Mouse (Mus musculus) liver, postnatal 0 days (tissue): Measurements from ENCODE around the gene Gpr143. TPM values are rescaled to one million over a fixed set of nuclear protein-coding genes. Genes with fewer than 3 reads are reported as not detected.
A peak's percentile ranks its signal among the peaks of the same experiment; 100 is the strongest.

ENCODE experiments used
- ATAC-seq: fragments of 200-750 bp; cut with Nextera tagmentation; 2 replicates; pipeline ENCODE4 v1.8.0; 2017; ENCODE audit warnings: mild to moderate bottlenecking, moderate library complexity
- DNase-seq: peaks from one replicate; pipeline ENCODE4 v3.0.0-alpha.2; 2016
- H3K27ac ChIP-seq: fragments of 300-500 bp; sonication (generic); 2 replicates; pipeline ENCODE4 v1.5.1; 2014; ENCODE audit warnings: antibody characterized with exemption, moderate library complexity, mild to moderate bottlenecking, low read depth
- H3K27me3 ChIP-seq: fragments of 300-500 bp; sonication (generic); 2 replicates; pipeline ENCODE4 v1.6.1; 2014; ENCODE audit warnings: low read length, control low read depth, mixed read lengths; ENCODE audit not compliant: insufficient read depth
- H3K36me3 ChIP-seq: fragments of 300-500 bp; sonication (generic); replicated peaks from 2 replicates; pipeline ENCODE4 v1.6.1; 2014; ENCODE audit warnings: mild to moderate bottlenecking, control low read depth, low read length, moderate library complexity, mixed read lengths; ENCODE audit not compliant: insufficient read depth
- H3K4me1 ChIP-seq: fragments of 300-500 bp; sonication (generic); 2 replicates; pipeline ENCODE4 v1.6.1; 2014; ENCODE audit warnings: antibody characterized with exemption, mild to moderate bottlenecking, control low read depth; ENCODE audit not compliant: insufficient read depth
- H3K4me2 ChIP-seq: fragments of 300-500 bp; sonication (generic); 2 replicates; pipeline ENCODE4 v1.6.1; 2014; ENCODE audit warnings: low read depth, mild to moderate bottlenecking, low read length, moderate library complexity, mixed read lengths
- H3K4me3 ChIP-seq: fragments of 300-500 bp; sonication (generic); 2 replicates; pipeline ENCODE4 v1.5.1; 2014; ENCODE audit warnings: low read depth, low read length
- H3K9ac ChIP-seq: fragments of 300-500 bp; sonication (generic); replicated peaks from 2 replicates; pipeline ENCODE4 v1.6.1; 2014; ENCODE audit warnings: mild to moderate bottlenecking, moderate library complexity
- H3K9me3 ChIP-seq: fragments of 300-500 bp; sonication (generic); 2 replicates; pipeline ENCODE4 v1.6.1; 2016; ENCODE audit warnings: mild to moderate bottlenecking, control low read depth, low read length, mixed read lengths
- CTCF ChIP-seq: sonication (generic); IDR thresholded peaks from 2 replicates; pipeline ENCODE4 v1.5.1; 2016; ENCODE audit warnings: antibody characterized with exemption, low read depth
- EP300 ChIP-seq: IDR thresholded peaks from 2 replicates; pipeline ENCODE4 v1.6.1; 2016; ENCODE audit warnings: antibody characterized with exemption, low read depth, mild to moderate bottlenecking
- WGBS: fragments of 180-500 bp; shearing (Covaris S2); extraction: QIAGEN DNeasy Blood & Tissue Kit; methylation state at CpG from one replicate; pipeline ENCODE4 v1.1.7; 2014; ENCODE audit not compliant: insufficient replicate concordance; 5-methylcytosine and 5-hydroxymethylcytosine counted together
- polyA plus RNA-seq: library from polyadenylated mRNA; unstranded; fragments of >200 nt; fragmentation: Nextera tagmentation; extraction: Ambion mirVana; gene quantifications from 2 replicates; pipeline ENCODE4 v1.2.1, GENCODE M21; 2015

Gene Gpr143
- polyA plus RNA-seq, 1 experiment from 2014 or later, result 0.08 TPM

GRCm38 (mm10) chrX:152755819-152756218 is 25.9 kb upstream of the Gpr143 start:
- H3K9me3 ChIP-seq, result no peaks in the 10 kb centered on the region
- H3K27me3 ChIP-seq, result no peaks in the 10 kb centered on the region
- ATAC-seq (no peak), DNase-seq (no peak)
- H3K4me2 ChIP-seq, result no peak overlapping the region
- TF ChIP-seq EP300 (no peak), CTCF (no peak)
- no peak overlapping the region for H3K4me3 ChIP-seq
- no peaks in the 10 kb centered on the region for H3K4me1 ChIP-seq
- WGBS, result 67% methylated on average over 1 of the region's 1 CpGs
- no peaks in the 10 kb centered on the region for H3K36me3 ChIP-seq
- no peak overlapping the region for H3K27ac ChIP-seq
- H3K9ac ChIP-seq, result no peak overlapping the region

GRCm38 (mm10) chrX:152756293-152756692 is 25.4 kb upstream of the Gpr143 start:
- TF ChIP-seq CTCF, result no peak
- no peak for TF ChIP-seq EP300
- H3K4me1 ChIP-seq, result no peaks in the 10 kb centered on the region
- H3K27me3 ChIP-seq, result no peaks in the 10 kb centered on the region
- H3K4me2 ChIP-seq, result no peak overlapping the region
- ATAC-seq (no peak), DNase-seq (no peak)
- H3K4me3 ChIP-seq, result no peak overlapping the region
- H3K9me3 ChIP-seq, result no peaks in the 10 kb centered on the region
- H3K27ac ChIP-seq, result no peak overlapping the region
- WGBS, result 85% methylated on average over 5 of the region's 5 CpGs
- H3K9ac ChIP-seq, result no peak overlapping the region
- H3K36me3 ChIP-seq, result no peaks in the 10 kb centered on the region

- H3K27ac ChIP-seq, result no peak overlapping the region
- H3K4me1 ChIP-seq, result no peaks in the 10 kb centered on the region
- H3K27me3 ChIP-seq, result 0 out of 2 replicates have a peak, but pooled peaks cover under 1% of the 10 kb centered on the region
- H3K9me3 ChIP-seq, result no peaks in the 10 kb centered on the region
- H3K9ac ChIP-seq, result no peak overlapping the region
- WGBS, result 42% methylated on average over 2 of the region's 2 CpGs
- DNase-seq (no peak), ATAC-seq (no peak)
- TF ChIP-seq CTCF (no peak), EP300 (no peak)
- H3K4me2 ChIP-seq, result no peak overlapping the region
- H3K4me3 ChIP-seq, result no peak overlapping the region
- no peaks in the 10 kb centered on the region for H3K36me3 ChIP-seq
Measured at GRCm38 (mm10) chrX:152762437-152762836, 19.3 kb upstream of the Gpr143 start.

DNA sequence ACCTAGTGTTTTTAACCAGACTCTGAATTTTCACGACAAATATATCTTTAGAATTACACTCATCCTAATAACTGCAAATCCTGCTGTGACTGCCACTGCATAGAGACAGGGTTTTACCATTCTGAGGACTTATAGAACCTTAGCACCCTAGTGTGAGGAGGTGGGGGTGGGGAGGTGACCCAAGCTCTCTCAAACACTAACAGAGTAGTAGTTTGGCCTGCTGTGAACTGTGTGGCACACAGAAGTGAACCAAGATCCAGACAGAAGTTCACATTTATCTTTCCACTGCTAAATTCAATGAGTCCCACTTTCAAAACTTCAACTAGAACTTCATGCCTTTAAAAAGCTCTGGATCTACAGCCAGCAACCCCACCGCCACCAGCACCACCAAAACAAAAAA is 18.9 kb upstream of the Gpr143 start:
- 0 out of 2 replicates have a peak, but pooled peaks cover 3% of the 10 kb centered on the region for H3K27me3 ChIP-seq
- no peak overlapping the region for H3K9ac ChIP-seq
- H3K27ac ChIP-seq, result no peak overlapping the region
- no peaks in the 10 kb centered on the region for H3K9me3 ChIP-seq
- TF ChIP-seq EP300, result no peak
- DNase-seq (no peak), ATAC-seq (no peak)
- H3K4me1 ChIP-seq, result no peaks in the 10 kb centered on the region
- no peaks in the 10 kb centered on the region for H3K36me3 ChIP-seq
- 55% methylated on average over 2 of the region's 2 CpGs for WGBS
- no peak overlapping the region for H3K4me2 ChIP-seq
- no peak overlapping the region for H3K4me3 ChIP-seq

- H3K4me1 ChIP-seq, result no peaks in the 10 kb centered on the region
- H3K9me3 ChIP-seq, result no peaks in the 10 kb centered on the region
- no peak overlapping the region for H3K9ac ChIP-seq
- H3K4me2 ChIP-seq, result no peak overlapping the region
- DNase-seq (no peak), ATAC-seq (no peak)
- H3K36me3 ChIP-seq, result no peaks in the 10 kb centered on the region
- H3K4me3 ChIP-seq, result no peak overlapping the region
- WGBS, result 60% methylated on average over 2 of the region's 2 CpGs
- H3K27me3 ChIP-seq, result 0 out of 2 replicates have a peak, but pooled peaks cover 3% of the 10 kb centered on the region
- no peak for TF ChIP-seq CTCF
- no peak overlapping the region for H3K27ac ChIP-seq
Measured at GRCm38 (mm10) chrX:152764171-152764570, 17.6 kb upstream of the Gpr143 start.

DNA sequence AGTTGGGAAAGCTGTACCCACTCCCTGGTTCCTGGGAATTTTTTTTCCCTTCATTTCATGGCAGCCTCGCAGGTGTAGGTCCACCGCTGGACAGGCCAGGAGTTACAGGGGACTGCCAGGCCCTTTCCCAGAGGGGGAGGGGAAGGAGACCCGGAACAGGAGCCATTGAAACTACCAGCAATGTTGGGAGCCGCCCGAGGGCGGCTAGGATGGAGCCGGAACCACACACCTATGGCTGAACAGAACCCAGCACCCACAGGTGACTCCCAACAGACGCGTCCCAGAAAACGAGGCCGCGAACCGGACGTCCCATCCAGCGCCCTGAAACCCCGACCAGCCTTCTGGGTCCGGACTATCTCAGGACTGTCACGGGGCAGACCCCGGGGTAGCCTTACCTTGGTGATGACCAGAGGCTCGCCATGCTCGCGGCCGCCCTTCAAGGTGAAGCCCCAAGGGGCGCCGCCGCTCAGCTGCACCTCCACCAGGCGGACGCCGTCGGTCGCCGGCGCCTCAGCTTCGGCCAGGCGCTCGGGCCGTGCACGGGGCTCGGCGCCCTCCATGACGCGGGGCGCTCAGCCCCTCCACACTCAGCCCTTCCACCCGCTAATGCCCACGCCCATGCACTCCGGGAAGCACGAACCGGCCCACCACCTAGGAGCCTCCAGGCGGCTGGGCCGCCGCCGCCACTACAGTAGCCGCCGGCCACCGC is 12.7 kb upstream of the Gpr143 start, which contains the start of gene Shroom2:
Gene Shroom2 (minus strand): TSS at position 575 of the 709 bp plus-strand sequence.
- ATAC-seq, result peak; percentile 48
- H3K9me3 ChIP-seq, result no peaks in the 10 kb centered on the region
- H3K36me3 ChIP-seq, result no peaks in the 10 kb centered on the region
- DNase-seq, result peak; percentile 31
- H3K4me2 ChIP-seq, result peak within 1 kb of the TSS; percentile 54
- no peaks in the 10 kb centered on the region for H3K4me1 ChIP-seq
- H3K9ac ChIP-seq, result peak within 1 kb of the TSS; percentile 58
- TF ChIP-seq EP300 (no peak), CTCF (no peak)
- WGBS, result 17% methylated on average over 41 of the region's 55 CpGs
- H3K27me3 ChIP-seq, result peaks cover 7% of the 10 kb centered on the region; the same call in 1 of the 2 replicates
- H3K4me3 ChIP-seq, result peak within 1 kb of the TSS; percentile 49
- peak within 1 kb of the TSS; percentile 69 for H3K27ac ChIP-seq
